Mouse (Mus musculus) central nervous system, embryonic 14 days (tissue): ENCODE results near the gene Strc. TPM values are rescaled to one million over a fixed set of nuclear protein-coding genes. Genes with fewer than 3 reads are reported as not detected.

Source experiments
- polyA plus RNA-seq: library from polyadenylated mRNA; depleted of rRNA; stranded (reverse); fragments of >200 nt; gene quantifications from 2 replicates; pipeline ENCODE4 v1.2.3, GENCODE M21; 2012; rRNA removed

Strc gene
- polyA plus RNA-seq: 0.01 and 0.06 TPM in 2 replicates

DNA sequence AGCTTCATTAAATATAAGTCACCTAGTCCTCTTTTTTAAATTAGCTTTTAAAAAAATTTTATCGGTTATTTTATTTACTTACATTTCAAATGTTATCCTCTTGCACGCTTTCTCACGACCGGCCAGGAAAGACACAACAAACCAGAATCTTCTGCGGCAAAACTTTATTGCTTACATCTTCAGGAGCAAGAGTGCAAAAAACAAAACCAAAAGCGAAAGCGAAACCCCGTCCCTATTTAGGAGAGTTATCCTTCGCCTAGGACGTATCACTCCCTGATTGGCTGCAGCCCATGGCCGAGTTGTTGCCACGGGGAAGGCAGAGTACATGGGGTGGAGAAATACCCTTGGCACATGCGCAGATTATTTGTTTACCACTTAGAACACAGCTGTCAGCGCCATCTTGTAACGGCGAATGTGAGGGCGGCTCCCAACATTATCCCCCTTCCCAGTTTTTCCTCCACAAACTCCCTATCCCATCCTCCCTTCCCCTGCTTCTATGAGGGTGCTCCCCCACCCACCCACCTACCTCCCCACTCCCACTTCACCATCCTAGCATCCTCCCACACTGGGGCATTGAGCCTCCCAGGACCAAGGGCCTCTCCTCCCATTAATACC lies at the start of gene Strc:
Gene Strc, minus strand, starts transcription at position 208 of the 615 bp plus-strand sequence.

DNA sequence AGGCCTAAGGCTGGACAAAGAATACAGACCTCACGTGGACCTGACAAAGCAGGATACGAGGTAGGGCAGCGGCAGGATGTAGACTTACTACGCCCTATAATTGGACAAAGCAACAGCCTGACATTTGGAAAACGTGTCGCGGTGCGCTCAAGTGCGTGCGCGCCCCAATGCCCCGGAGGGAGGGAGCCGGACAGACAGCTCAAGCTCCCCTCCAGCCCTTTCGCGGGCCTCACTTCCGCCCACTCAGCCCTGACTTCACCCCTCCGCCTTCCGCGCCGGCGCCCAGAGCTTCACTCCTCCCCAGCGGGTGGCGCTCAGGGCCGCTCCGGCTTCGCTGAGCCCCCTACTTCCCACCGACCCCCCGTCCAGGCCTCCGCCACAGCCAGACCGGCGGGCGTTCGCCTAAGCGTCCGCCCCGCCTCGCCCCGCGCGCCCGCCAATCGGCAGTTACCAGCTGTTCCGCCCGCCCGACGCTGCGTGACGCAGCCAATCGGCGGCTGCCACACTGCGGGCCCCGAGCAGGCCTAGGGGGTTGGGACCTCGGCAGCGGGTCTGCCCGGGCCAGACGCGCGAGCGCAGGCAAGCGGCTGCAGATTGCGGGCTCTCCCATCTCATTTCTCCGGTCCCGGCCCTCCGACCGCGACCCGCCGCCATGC lies 26.5 kb upstream of the Strc start, which contains the start of the genes Pdia3 and Catsper2:
Gene Pdia3, plus strand, starts transcription at position 389 of the 656 bp plus-strand sequence.
Gene Catsper2, minus strand, starts transcription at position 406 of the 656 bp plus-strand sequence.

DNA sequence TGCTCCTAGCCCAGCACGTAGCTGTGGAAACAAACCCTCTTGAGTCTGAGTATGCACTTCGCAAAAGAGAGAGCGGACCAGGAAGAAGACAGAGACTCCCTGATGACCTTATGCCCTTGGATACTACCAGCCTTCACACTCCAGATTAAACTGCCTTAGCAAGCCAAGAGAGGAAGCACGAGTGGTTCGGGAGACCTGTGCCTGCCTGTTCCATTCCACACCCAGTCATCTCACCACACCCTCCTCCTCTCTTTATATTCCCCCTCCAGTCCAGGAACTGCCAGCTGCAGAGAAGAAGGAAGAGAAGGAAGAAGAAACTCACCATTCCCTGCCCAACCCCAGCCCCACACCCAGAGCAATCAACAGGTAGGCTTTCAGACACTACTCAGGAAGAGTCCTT lies 29.5 kb downstream of the Strc start, which contains the start of gene Ckmt1:
Gene Ckmt1, plus strand, starts transcription at position 221 of the 400 bp plus-strand sequence.

DNA sequence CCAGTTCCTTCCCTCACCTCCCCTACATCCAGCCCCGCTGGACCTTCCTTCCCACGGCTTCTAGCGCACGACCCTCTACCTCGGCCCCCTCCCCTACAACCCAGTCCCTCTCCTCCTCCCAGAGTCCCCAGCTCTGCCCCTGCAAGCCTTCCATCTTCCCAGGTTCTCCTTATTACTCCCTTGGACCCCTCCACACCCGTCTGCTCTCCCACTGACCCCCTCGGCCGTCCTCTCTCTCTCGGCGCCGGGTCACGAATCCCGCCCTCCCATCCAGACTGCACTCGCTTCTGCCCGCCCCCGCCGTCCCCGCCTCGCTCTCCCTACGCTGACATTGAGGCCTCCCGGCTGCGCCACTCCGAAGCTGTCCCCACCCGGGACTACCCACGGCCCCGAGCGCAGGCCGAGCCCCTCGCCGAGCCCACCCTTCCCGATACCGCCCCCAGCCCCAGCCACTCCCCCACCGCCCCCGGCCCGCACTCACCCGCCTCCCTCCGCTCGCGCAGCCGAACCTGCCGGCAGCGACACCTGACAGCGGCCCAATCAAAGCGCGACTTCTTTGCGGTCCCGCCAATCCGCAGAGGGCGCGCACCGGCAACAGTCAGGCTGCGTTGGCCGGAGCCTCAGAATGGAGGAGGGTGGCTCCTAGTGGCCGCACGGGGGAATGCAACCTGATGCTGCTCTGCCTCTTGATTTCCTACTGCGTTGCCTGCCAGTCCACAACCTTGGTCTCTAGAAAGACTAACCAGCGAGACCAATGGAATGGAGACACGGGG lies 32.0 kb downstream of the Strc start, which contains the start of gene Ppip5k1:
Gene Ppip5k1, minus strand, starts transcription at position 577 of the 773 bp plus-strand sequence.

Other genes starting within 250 kb of the Strc start
- 23.4 and 26.9 TPM in 2 replicates for gene Adal, start 246.7 kb downstream of the Strc start, polyA plus RNA-seq
- gene Lcmt2, start 246.5 kb downstream of the Strc start, polyA plus RNA-seq: 9.2 and 11.1 TPM in 2 replicates
- gene Tubgcp4, start 216.5 kb downstream of the Strc start, polyA plus RNA-seq: 52.5 and 55.1 TPM in 2 replicates
- gene Zscan29, start 216.0 kb downstream of the Strc start, polyA plus RNA-seq: 7.2 and 7.3 TPM in 2 replicates
- gene Trp53bp1, start 115.8 kb downstream of the Strc start, polyA plus RNA-seq: 149 and 152 TPM in 2 replicates
- 13.2 and 15.6 TPM in 2 replicates for gene Map1a, start 97.6 kb downstream of the Strc start, polyA plus RNA-seq
- 25.1 and 25.2 TPM in 2 replicates for gene Ppip5k1, start 31.8 kb downstream of the Strc start, polyA plus RNA-seq
- gene Ckmt1, start 29.5 kb downstream of the Strc start, polyA plus RNA-seq: 37.0 and 45.0 TPM in 2 replicates
- 130 and 184 TPM in 2 replicates for gene Pdia3, start 26.6 kb upstream of the Strc start, polyA plus RNA-seq
- 6.5 and 6.7 TPM in 2 replicates for gene Catsper2, start 26.6 kb upstream of the Strc start, polyA plus RNA-seq
- 0.29 and 1.2 TPM in 2 replicates for gene Ell3, start 57.1 kb upstream of the Strc start, polyA plus RNA-seq
- gene Serf2, start 62.0 kb upstream of the Strc start, polyA plus RNA-seq: 361 and 381 TPM in 2 replicates
- gene Hypk, start 66.1 kb upstream of the Strc start, polyA plus RNA-seq: 35.6 and 40.9 TPM in 2 replicates
- gene Serinc4, start 69.6 kb upstream of the Strc start, polyA plus RNA-seq: 6.0 and 7.0 TPM in 2 replicates
- 22.8 and 23.3 TPM in 2 replicates for gene Mfap1b, start 86.9 kb upstream of the Strc start, polyA plus RNA-seq
- 16.0 and 16.4 TPM in 2 replicates for gene Mfap1a, start 119.5 kb upstream of the Strc start, polyA plus RNA-seq
- 8.6 and 11.5 TPM in 2 replicates for gene Wdr76, start 119.6 kb upstream of the Strc start, polyA plus RNA-seq